Mouse (Mus musculus): Measurements from ENCODE around the gene Eef1a2.

Gene Eef1a2

DNA sequence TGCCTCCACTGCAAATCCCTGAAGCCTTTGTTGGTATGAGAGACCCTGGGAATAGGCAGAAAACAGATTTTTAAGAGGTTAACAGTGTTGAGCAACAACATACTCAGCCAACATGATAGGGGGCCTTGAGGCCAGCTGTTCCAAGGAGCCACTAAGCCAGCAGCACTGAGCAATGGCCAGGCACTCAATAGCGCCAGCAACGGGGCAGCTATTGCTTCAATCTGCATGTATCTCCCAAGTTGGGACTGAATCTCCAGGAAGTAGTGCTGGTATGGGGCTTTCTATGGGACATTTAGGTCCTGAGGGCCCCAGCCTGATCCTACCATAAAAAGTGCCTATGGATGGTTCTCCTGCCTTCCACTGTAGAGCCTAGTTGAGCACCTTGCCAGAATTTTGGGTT lies 1.7 kb upstream of the Eef1a2 start:
- no peak for DNase-seq (ENCODE audit: low read depth, low spot score)

- DNase-seq (ENCODE audit: low read depth, low spot score) = no peak
These were observed 995 bp upstream of the Eef1a2 start for GRCm38 (mm10) chr2:181157716-181158302.

DNA sequence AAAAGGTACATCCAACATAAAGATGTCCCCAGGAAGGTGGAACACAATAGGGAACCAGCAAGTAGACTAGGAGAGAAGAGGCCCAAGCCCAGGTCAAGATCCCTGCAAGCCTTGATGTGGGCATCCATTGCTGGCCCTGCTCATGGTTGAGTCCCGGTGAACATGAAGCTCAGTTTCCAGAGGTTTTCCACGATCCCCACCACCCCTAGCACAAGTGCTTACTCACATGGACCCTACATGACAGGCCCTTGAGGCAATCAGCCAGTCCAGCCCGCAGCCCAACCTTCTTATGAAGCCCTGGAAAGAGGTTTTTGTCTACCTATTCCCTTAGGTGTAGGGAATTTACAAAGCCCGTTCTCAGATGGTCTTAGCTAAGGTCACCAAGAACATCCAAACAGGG lies 366 bp upstream of the Eef1a2 start:
- DNase-seq (ENCODE audit: low read depth, low spot score) = no peak

DNA sequence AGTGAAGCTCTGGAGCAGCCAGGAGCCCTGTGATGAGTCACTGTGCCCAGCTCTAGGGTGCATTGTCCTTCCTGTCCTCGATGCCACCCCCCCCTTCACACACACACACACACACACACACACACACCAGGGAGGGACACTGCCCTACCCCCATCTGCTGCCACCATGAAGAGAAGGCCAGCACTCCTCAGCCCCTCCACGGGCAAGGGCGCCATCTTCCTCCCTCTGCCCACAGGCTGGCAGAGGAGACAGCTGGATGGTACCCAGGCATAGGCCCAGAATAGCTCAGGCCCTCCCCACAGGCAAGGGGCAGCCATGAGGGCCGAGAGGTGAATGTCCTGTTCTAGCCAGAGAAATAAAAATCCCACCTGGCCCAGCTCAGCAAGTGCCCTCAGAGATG lies 1.0 kb downstream of the Eef1a2 start:
- DNase-seq (ENCODE audit: low read depth, low spot score) = no peak

- no peak for DNase-seq (ENCODE audit: low read depth, low spot score)
These were observed 1.9 kb downstream of the Eef1a2 start for GRCm38 (mm10) chr2:181154831-181155415.

DNA sequence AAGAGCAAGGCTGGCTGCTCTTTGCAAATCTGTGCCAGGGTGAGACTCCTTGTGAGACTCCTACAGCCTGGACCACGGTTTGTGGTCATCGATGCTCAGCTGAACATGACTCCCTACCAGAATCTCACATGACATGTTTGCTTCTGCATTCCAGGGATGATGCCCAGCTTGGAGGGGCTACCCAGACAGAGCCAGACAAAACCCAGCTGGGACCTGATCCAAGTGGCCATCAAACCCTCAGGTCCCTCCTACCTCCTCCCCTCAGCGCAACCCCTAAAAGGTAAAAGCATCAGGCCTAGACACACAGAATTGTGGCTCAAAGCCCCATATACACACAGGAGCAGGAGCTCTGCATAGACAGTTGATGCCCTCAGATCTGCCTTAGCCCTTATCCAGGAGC lies 2.5 kb downstream of the Eef1a2 start:
- DNase-seq (ENCODE audit: low read depth, low spot score) = no peak

DNA sequence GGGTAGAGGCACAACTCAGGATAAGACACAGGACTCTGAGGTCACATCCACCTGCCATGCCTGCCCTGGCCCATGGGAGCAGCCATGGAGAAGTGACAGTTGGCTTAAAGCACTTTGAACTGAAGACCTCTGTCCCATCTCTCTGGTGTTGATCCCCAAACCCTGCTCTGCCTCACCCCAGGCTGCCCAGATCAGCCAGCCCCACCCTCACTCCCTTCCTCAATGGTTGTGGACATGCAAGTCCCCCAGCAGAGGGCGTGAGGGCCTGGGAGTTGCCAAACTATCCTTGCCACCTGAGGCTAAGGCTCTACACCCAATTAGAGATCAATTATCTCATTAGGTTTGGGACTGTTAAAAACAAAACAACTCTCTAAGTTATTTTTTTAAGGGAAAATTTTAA lies 3.0 kb downstream of the Eef1a2 start:
- DNase-seq (ENCODE audit: low read depth, low spot score) = peak; percentile 49

DNA sequence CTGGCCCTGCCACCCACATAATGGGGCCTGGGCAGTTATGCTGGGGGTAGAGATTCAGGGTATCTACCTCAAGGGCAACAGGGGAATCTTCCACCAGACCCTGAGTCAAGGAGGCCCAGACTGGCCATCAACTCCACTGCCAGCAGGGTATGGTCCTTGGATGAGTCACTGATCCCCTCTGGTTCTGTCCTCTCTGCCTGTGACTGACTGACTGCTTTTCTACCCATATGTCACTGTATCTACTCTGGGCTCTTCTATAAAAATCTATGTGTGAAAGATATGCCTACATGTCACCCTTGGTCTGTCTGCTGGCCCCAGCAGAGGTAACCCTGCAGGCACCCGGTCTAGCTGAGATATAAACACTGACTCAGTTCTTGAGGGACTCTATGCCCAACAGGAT lies 3.7 kb downstream of the Eef1a2 start:
- DNase-seq (ENCODE audit: low read depth, low spot score) = no peak

DNA sequence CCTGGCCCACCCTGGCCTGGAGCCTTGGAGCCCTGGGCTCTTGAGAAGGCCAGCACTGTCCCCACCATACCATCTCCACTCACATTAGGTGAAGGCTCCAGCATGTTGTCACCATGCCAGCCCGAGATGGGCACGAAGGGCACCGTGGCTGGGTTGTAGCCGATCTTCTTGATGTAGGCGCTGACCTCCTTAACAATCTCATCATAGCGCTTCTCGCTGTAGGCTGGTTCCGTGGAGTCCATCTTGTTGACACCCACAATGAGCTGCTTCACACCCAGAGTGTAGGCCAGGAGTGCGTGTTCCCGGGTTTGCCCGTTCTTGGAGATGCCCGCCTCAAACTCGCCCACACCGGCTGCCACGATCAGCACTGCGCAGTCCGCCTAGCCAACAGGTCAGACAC lies 4.1 kb downstream of the Eef1a2 start:
- no peak for DNase-seq (ENCODE audit: low read depth, low spot score)

GRCm38 (mm10) chr2:181150281-181150680 lies 6.5 kb downstream of the Eef1a2 start:
- no peak for DNase-seq (ENCODE audit: low read depth, low spot score)

GRCm38 (mm10) chr2:181148318-181148955 lies 8.4 kb downstream of the Eef1a2 start:
- no peak for DNase-seq (ENCODE audit: low read depth, low spot score)

GRCm38 (mm10) chr2:181147546-181148317 lies 9.1 kb downstream of the Eef1a2 start:
- DNase-seq (ENCODE audit: low read depth, low spot score) = no peak

DNA sequence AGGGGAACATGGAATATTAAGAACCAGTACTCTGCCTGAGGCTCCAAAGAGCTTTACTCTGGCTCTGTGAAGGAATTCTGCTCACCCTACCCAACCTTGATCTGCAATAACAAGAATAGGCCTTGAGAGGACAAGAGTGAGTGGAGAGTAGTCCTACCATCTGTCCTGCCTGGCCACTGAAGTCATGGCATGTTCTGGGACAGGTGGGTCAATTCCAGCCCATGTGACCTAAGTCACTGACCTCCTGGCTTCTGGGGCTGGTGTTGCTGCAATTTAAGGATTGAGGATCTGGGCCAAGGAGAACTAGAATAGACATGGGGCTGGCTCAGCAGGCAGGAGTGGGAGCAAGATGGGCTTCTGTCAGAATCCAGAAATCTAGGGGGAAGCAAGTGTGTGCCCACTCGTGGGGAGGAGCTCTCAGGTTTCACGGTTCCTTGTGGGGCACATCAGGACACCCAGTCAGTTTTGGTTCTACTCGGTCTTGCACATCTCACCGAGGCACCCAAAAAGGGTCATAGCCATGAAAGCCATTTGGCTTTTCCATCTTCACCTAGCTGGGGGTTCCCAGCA lies 9.8 kb downstream of the Eef1a2 start:
- no peak for DNase-seq (ENCODE audit: low read depth, low spot score)

DNA sequence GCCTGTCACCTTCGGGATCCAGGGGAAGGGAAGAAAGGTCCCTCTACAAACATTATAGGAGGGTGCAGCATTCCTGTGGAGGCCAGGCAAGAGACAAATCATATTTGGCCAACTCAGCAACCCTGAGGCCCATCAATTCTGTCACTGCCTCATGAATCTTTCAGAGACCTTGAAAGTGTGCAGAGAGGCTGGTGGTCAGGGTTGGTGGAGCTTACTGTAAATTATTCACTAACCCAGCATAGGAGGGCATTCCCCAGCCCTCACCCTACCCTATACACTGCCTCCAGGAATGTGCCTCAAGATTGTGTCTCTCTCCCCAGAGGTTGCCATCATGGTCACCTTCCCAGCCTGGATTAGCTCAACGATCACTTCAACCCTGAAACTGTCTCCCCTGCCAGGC lies 12.1 kb downstream of the Eef1a2 start:
- DNase-seq (ENCODE audit: low read depth, low spot score) = no peak

- DNase-seq (ENCODE audit: low read depth, low spot score) = no peak
These were observed 13.1 kb downstream of the Eef1a2 start for GRCm38 (mm10) chr2:181143509-181144276.

- no peak for DNase-seq (ENCODE audit: low read depth, low spot score)
These were observed 14.1 kb downstream of the Eef1a2 start for GRCm38 (mm10) chr2:181142703-181143135.

GRCm38 (mm10) chr2:181139641-181140193 lies 17.1 kb downstream of the Eef1a2 start:
- no peak for DNase-seq (ENCODE audit: low read depth, low spot score)

GRCm38 (mm10) chr2:181136934-181137333 lies 19.9 kb downstream of the Eef1a2 start:
- no peak for DNase-seq (ENCODE audit: low read depth, low spot score)

- no peak for DNase-seq (ENCODE audit: low read depth, low spot score)
These were observed 21.4 kb downstream of the Eef1a2 start for GRCm38 (mm10) chr2:181135446-181135818.

GRCm38 (mm10) chr2:181134591-181135445 lies 22.0 kb downstream of the Eef1a2 start, which contains the start of gene Kcnq2:
Kcnq2 (minus strand) TSS chr2:181135300.
- no peak for DNase-seq (ENCODE audit: low read depth, low spot score)
